Mouse (Mus musculus) thymus, adult 2 months (tissue): Measurements from ENCODE around the gene Kank1.

Experiments
- CTCF ChIP-seq: fragments of 200-500 bp; IDR thresholded peaks from 2 replicates; pipeline ENCODE4 v1.5.1; 2012; ENCODE audit warnings: mild to moderate bottlenecking, control low read depth, low read length, moderate library complexity, borderline replicate concordance; ENCODE audit not compliant: control insufficient read depth, poor library complexity, insufficient read depth; ENCODE audit errors: extremely low read depth
- POLR2A ChIP-seq: fragments of 200-500 bp; IDR thresholded peaks from 2 replicates; pipeline ENCODE4 v1.6.1; 2012; ENCODE audit warnings: mild to moderate bottlenecking, low read length, control low read depth, moderate library complexity; ENCODE audit not compliant: control insufficient read depth, poor library complexity, insufficient read depth; ENCODE audit errors: extremely low read depth

GRCm38 (mm10) chr19:25365698-25366097, 128.9 kb downstream of the Kank1 start:
- TF ChIP-seq CTCF = no peak
- TF ChIP-seq POLR2A = no peak
